Mouse (Mus musculus) 3134 (cell line): ENCODE measurements at regions not wholly inside any gene's neighbourhood (a gene's known extent, or its start where the extent isn't known, plus 50 kb on each side); places are given as distances from the start of the nearest gene placed in this dataset.
"Not testable (repeated sequence)": the region's sequence is repeated elsewhere in the genome, so short reads cannot be mapped to it uniquely, and the experiment has no call there.

Source experiments
- DNase-seq: peaks from one replicate; pipeline ENCODE4 v3.0.0-alpha.2; 2011; ENCODE audit warnings: low spot score; ENCODE audit not compliant: insufficient read length; ENCODE audit errors: extremely low read depth

DNA sequence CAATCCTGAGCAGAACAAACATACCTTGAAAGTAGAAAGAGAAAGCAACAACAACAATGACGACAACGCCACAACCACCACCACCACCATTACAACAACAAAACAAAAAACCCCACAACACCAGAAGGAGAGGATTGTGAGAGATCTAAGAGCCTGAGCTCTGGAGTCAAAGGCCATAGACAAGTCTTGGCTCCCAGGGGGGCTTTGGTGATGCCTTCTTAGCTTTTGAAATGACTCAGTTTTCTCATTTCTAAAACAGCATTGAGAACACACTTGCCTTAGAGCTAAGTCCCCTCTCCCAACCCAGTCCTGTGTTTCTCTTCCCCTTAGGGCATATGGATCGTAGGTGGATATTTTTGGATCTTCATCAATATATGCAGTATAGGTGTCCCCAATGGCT, 112.2 kb downstream of the Kif20b start:
- DNase-seq = no peak

DNA sequence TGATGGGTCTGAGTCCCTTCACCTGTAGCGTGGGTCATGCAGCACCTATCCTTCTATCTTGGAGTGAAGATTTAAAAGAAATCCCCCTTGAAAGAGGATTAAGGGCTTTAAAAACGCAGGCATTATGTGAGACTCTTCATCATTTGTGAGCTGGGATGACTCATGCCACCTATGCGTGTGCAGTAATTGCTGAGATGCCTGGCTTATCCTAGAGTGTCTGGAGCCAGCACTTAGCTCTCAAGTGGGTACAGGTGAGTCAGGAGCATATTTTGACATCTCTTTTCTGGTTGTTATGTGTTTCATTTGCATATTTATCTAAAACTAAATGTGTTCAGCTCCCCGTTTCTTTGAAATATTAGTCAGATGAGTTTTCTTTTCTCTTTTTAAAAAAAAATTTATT, 123.4 kb downstream of the Kif20b start:
- DNase-seq = no peak

DNA sequence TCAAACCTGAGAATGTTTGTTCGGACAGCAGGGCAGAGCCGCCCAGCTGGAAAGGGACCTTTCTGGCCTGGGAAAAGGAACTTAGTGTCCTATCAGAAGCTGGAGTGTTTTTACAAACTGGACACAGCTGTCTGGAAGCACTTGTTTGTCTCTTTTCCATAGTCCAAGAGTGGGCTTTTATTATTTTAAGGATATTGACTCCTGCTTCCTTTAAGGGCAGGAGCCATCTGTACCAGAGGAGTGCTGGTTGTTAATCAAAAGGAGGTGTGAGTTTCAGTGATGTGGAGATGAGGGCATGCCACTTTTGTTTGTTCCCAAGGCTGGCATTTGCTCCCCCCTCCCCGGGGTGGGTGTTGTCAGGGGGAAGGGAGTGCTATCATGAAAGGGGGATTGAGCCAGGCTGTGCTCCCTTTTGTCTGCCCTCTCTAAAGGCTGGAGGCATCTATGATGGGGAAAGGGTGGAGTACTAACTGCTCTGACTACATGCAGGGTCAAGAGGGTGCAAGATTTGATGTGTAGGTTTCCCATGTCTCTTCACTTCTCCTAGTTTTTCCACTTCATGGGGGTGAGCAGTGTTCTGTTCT, 144.3 kb downstream of the Kif20b start:
- no peak for DNase-seq

DNA sequence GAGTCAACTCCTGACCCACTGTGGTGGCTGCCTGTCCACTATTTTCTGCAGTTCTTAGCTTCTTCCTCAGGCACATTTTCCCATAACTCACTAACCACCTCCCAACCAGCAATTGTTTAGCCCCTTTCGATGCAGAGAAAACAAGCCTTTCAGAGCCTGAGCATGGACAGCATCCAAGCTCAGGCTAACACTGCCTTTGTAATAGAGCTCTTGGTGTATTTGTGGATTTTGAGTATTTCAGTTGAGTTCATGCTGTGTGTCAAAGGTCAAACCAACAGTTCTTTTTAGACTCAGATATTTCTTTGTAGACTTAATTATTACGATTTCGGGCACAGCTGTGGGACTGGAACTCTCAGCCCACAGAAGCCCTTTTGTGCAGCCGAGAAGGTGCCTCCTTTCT, 159.0 kb downstream of the Kif20b start:
- DNase-seq = no peak

DNA sequence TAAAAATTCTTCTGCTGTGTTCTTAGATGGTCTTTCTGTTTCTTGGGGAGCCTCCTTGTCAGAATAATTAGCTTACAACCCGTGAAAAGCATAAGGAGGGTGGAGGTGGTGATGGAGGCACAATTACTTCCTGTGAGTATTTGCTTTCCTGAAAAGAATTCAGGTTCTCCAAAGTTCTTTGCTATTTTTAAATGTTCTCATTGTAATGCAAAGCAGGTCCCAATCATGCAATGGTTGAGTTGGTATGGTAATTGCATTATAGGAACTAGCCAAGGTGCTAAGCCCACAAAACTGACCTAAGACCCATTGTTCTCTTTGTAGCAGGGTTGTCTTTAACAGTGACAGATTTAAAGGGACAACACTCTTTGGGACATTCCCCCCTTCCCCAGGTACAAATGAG, 179.1 kb downstream of the Kif20b start:
- no peak for DNase-seq

DNA sequence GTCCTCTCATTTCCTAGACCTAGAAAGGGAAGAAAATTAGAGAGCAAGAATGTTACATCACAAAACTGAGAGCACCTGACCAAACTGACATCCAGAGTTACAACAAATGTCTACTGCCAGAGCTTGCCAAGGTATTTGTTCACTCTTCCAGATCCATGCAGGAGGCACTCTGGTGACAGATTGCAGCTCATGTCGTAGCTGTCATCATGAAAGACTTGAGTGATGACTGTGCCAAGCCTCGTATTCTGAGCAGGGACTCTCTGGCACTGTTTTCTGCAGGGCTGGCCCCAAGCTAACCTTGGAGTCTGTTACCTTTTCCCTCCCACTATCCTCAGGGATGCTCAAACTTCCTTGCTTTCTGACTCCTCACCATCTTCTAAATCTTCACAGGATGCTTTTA, 192.2 kb downstream of the Kif20b start:
- no peak for DNase-seq

- DNase-seq = no peak
Observed at GRCm38 (mm10) chr19:35125278-35125677, 203.1 kb downstream of the Kif20b start.

DNA sequence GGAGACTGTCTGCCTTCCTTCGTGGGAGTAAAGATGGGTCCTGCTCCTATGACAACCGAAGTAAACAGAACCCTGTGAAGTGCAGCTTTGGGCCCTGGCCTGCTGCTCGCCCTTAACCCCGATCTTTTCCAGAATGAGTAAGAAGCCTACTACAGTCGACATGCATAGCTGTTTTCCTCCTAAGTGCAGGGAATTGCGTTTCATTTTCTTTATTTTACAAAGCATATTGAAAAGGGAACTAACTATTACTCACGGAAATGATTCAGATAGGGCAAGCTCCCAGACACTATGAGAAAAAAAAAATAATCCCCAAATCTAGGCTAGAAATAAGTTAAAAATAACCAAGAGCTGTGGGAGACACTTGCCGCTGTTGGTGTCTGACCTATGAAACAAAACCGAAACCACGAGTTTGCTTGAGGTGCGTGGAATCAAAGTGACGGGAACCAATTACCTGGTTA, 204.5 kb downstream of the Kif20b start:
- no peak for DNase-seq

DNA sequence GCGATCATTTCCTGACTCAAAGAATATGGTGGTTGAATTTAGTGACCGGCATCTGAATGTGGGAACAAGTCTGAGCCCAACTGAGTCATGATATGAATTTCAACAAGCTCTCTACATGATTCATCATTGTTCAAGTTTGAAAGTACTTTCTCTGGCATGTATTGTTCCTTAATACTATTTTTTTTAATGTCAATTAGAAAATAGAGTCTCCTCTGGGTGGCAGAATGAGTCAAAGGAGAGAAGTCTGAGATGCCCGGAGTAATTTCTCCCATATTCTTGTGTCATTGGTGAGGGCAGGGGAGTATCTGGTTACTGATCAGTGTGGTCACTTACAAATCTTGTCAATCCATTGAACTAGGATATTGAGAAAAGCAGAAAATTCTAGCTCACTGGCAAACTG, 205.9 kb downstream of the Kif20b start:
- DNase-seq = peak; percentile 23

- peak; percentile 50 for DNase-seq
Observed at GRCm38 (mm10) chr19:35143131-35143530, 221.0 kb downstream of the Kif20b start.

DNA sequence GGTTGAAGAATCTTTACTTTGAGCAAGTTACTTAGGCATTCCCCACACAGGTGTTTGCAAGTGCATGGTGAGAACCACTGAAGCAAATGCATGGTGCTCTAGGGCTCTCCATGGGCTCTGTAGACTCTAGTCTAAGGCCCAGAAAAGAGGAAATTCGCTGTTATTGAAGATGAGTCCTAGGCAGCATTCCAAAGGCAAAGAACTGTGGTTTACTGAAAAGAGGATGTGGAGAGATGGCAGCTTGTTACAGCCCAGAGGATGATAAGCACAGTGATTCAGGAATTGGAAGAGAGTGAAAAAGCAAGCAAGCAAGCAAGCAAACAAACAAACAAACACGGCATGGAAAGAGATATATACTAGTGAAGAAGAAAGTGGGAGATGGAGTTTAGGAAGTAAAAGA, 221.6 kb downstream of the Kif20b start:
- no peak for DNase-seq

DNA sequence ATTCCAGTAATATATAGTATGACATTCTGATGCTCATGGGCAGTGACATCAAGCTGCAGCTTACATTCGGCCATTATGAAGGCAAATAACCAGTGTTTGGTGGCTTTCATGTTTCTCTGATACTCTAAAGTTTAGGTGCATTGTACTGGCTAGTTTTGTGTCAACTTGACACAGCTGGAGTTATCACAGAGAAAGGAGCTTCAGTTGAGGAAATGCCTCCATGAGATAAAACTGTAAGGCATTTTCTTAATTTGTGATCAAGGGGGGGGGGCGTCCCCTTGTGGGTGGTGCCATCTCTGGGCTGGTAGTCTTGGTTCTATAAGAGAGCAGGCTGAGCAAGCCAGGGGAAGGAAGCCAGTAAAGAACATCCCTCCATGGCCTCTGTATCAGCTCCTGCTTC, 227.3 kb downstream of the Kif20b start:
- not testable (repeated sequence) for DNase-seq

DNA sequence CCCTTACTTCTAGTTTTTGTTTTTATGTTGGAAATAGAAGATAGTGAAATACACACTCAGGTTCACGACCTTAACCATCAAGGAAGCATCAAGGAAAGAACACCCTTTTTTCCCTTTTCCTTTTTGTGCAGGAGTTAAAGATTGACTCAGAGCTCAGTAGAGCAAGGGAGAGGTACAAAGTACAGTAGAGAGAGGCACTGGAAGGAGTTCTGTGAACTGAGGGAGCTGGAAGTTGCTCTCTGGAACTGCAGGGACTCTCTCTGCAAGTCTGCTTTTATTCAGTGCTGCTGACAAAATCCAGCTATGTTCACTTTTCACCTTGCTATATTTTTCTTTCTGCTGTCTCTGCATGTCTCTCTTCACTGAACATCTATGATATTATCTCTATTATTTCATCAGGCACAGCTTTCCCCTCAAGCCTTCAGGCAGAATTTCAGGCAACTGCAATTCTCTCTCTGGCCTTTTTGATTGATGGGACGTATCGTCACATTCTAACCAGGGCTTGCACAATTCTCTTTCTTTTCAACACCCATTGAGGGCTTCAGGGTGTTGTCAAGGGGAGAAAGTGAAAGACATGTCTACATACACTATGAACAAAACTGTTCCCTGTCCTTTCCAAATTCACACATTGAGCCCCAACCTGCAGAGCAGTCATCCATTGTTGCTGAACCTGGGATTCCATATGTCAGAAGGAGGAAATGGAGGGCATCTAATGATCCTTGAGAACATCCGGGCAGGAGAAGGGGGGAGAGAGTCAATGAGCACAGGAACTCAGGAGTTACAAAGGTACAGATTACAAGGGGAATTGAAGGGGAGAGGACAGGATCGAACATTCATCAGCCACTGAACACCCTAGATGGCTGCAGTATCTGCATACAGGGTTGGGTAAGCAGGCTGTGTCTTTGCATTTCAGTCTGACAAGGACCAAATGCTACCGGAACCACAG, 228.9 kb downstream of the Kif20b start:
- no peak for DNase-seq

GRCm38 (mm10) chr19:35151841-35152240, 229.7 kb downstream of the Kif20b start:
- DNase-seq = no peak

GRCm38 (mm10) chr19:35157849-35158248, 235.7 kb downstream of the Kif20b start:
- DNase-seq = no peak

DNA sequence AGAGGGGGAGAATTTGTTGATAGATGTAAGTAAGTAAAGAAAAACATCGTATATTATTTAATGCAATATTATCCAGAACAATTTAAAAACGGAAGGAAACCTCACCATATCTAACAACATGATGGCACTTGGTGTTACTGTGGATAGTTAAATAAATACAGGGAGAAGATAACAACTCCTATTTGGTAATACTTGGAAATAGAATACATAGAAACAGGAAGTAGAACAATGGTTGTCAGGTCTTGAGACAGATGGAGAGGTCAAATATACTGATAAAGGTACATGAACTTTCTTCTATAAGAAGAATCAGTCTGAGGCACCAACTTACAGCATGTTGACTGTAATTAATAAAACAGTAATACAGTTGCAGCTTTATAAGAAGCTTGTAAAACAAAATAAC, 242.6 kb downstream of the Kif20b start:
- no peak for DNase-seq

- no peak for DNase-seq
Observed at GRCm38 (mm10) chr19:35170554-35170953, 248.4 kb downstream of the Kif20b start.

DNA sequence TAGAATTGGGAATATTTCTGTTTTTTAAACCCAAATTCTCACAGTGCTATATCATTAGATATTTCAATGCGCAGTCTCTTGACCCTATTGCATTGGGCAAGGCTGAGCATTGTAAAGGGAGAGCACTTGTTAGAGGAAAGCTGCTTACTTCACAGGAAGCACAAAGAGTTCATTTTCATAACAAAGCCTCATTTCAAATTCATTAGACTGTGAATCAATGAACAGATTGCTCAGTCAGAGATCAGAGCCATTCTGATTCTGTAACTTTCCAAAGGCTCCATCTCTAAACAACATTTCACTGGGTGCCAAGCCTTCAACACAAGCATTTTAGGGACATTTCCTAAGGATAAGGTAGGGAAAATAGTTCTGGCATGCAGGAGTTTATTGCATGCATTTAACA, 257.9 kb downstream of the Kif20b start:
- no peak for DNase-seq

DNA sequence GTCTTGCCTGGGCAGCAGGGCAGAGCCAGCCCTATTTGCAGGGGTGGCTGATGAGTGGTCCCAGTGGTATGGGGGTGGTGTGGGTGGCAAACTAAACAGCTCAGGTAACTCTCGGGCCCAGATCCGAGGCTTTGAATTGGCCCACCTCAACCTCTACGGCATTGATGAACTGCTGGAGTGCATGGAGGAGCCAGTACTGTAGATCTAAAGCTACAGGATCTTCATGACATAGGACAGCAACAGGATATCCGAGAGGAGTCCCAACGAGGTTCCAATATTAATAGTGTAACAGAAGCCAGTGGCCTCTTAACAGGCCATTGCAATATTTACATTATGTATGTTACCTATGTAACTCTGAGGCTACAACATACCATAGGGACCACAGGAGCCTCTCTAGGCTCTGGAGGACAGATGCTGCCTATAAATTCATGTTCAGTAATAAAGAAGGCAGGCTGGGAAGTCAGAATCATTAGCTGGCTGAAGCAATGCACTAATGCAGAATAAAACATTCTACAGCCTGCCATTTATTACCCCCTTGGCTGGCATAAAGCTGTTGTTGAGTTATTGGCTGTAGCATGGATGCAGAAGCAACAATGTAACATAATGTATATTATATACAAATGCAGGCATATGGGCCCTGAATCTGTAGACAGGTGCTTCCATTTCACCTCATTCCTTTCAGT, 283.5 kb downstream of the Kif20b start:
- no peak for DNase-seq

- DNase-seq = no peak
Observed at GRCm38 (mm10) chr19:35244188-35244587, 322.0 kb downstream of the Kif20b start.

GRCm38 (mm10) chr19:35247531-35247930, 325.4 kb downstream of the Kif20b start:
- no peak for DNase-seq

DNA sequence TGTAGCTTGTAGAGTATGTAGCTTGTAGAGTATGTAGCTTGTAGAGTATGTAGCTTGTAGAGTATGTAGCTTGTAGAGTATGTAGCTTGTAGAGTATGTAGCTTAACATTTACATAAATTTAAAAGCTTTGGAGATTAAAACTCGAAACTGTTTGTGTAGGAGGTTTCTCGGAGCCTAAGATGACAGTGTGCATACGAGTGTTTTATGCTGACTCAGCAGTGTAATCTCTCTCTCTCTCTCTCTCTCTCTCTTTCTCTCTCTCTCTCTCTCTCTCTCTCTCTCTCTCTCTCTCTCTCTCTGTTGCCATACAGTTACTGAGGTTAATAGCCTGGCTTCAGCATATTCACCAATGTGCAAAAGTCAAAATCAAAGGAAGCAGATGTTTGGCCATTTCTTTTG, 336.5 kb downstream of the Kif20b start:
- DNase-seq = not testable (repeated sequence)
